ENCODE assay signal across 16 mouse cellular contexts in genomic region chr8:83088156-83088555, GRCm38 (mm10).
"Had no signal": no experiment of that assay in that cellular context is flagged by ENCODE, and none has a peak within 500 bp of the region (broad histone marks: within the 10 kb centered on the region; RNA-seq: fewer than 3 reads in every experiment).

No protein-coding gene starts in this region.

- H3K4me1 ChIP-seq: neural tube, embryonic 13.5 days; stomach, embryonic 15.5 days had no signal

- H3K27ac ChIP-seq: neural tube, embryonic 13.5 days; neural tube, embryonic 15.5 days; stomach, embryonic 15.5 days; stomach, postnatal 0 days had no signal

- H3K4me2 ChIP-seq: neural tube, embryonic 13.5 days; neural tube, embryonic 15.5 days; stomach, embryonic 15.5 days had no signal

- H3K9ac ChIP-seq: neural tube, embryonic 13.5 days; neural tube, embryonic 15.5 days; stomach, embryonic 15.5 days had no signal

- H3K36me3 ChIP-seq: neural tube, embryonic 13.5 days; neural tube, embryonic 15.5 days; stomach, embryonic 15.5 days had no signal

- H3K4me3 ChIP-seq: neural tube, embryonic 13.5 days; neural tube, embryonic 15.5 days; stomach, embryonic 15.5 days had no signal

- H3K9me3 ChIP-seq: neural tube, embryonic 13.5 days; neural tube, embryonic 15.5 days; stomach, embryonic 15.5 days had no signal

- DNase-seq: retina, postnatal 1 day; right cerebral cortex, adult 18-20 months; right cerebral cortex, postnatal 14 days; right cerebral cortex, postnatal 25 days; right cerebral cortex, postnatal 4 days; spleen, adult 18-20 months; thymus, adult 18-20 months; thymus, adult 2 months; thymus, postnatal 14 days; thymus, postnatal 25 days; thymus, postnatal 36 days; thymus, postnatal 4 days had no signal

- H3K27me3 ChIP-seq: neural tube, embryonic 13.5 days; neural tube, embryonic 15.5 days; stomach, embryonic 15.5 days had no signal
